Mouse (Mus musculus): Measurements from ENCODE around the gene Snx18. TPM values are rescaled to one million over a fixed set of nuclear protein-coding genes. Genes with fewer than 3 reads are reported as not detected.
A peak's percentile ranks its signal among the peaks of the same experiment; 100 is the strongest.

The Snx18 gene
- polyA plus RNA-seq, 2 experiments from 2014 or later = 12.1 to 12.4 TPM

DNA sequence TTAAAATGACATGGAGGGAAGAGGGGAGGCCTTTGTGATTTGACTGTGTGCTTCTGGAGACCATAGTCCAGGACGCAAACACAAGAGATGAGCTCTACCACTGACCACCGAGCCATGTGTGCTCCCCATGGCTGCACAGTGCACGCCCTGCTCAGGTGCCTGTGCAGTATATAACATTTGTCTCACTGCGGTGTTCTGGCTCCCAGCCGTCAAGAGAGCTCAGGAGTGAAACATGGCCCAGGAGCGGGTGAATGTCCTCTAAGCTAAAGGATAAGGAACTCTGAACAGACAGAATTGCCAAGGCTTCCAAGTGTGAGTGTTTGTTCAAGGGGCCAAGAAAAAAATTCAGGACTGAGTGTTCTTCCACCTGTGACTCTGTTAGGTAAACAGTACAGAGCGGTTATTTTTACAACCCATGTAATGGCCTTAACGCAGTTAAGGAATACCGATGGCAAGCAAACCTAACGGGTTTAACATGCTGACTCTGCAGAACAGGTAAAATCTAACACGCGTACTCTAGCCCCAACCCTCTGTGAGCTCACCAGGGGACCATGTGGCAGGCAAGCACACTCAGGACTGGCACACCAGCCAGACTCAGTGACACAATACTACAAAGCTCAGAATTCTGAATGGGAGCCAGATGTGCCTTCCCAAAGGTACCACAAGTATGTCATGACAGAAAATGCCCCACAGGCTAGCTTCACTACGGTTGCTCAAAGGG, 21.4 kb downstream of the Snx18 start:
- ATAC-seq = no peak

DNA sequence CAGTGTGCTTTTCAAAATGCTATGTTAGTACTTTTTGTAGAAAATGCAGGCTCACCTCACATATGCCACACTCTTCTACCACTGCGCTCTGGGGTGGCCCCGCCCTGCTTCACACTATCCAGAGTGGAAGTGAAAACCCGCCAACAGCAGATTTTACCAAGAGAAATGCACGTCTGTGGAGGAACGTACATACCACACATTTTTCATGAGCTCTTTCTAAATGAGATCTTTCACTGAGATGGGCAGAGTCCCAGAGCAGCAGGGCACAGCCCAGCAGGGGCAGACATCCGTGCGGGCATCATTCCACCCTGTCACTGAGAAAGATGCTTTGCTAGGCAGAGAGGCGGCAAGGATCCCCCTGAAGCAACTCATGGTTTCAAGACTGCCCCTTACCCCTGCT, 22.4 kb downstream of the Snx18 start:
- ATAC-seq = no peak

DNA sequence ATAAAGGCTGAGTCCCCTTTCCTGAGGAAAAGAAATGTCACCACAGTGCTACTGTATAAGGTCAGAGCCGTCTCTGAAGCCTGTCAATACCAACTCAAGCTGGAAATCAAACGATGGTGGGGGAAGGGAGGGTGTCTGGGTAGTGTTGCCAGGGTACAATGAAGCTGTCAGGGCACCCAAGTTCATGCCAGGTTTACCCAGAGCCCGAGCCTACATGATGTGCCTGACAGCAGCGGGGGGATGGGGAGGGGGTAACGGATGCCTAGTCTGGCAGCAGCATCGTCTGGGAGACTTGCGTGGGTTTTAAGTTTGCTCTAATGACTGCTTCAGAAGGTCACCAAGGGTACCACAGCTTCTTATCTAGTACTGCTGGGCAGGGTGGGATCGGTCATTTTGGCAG, 23.1 kb downstream of the Snx18 start:
- ATAC-seq = peak; percentile 20

DNA sequence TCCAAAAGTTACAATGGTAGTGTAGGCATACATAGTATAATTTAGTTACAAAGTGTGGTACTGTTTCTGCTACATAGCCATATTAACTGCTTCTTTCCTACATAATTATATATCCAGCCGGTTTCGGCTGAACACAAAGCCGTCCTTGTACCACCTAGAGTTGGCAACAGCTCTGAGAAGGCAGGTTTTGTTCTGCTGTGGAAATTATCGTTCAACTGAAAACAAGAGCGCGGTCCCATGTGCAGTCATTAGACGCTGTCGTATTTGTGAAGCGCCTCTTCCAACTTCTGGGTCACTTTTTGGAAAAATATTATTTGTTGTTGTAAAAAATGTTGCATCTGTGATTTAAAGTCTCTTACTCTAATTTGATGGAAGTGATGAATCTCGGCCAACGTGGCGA, 24.0 kb downstream of the Snx18 start:
- ATAC-seq = no peak

DNA sequence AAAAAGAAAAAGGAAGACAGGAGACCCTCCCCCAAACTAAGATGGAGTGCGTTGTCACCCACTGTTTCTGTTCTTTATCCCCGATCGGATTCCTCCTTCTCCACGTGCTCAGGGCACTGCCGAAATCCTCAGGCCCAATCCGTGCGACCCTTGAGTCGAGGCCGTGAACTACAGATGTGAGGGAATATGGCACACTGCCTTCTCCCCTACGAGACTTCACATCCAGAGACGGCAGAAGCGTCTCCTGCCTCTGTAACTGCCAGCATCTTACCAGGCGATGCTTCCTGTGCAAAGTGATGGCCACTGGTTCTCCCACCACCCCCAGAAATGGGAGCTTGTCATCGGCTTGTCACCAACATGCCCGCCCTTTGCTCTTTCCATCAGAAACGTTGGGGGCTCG, 24.7 kb downstream of the Snx18 start:
- no peak for ATAC-seq

DNA sequence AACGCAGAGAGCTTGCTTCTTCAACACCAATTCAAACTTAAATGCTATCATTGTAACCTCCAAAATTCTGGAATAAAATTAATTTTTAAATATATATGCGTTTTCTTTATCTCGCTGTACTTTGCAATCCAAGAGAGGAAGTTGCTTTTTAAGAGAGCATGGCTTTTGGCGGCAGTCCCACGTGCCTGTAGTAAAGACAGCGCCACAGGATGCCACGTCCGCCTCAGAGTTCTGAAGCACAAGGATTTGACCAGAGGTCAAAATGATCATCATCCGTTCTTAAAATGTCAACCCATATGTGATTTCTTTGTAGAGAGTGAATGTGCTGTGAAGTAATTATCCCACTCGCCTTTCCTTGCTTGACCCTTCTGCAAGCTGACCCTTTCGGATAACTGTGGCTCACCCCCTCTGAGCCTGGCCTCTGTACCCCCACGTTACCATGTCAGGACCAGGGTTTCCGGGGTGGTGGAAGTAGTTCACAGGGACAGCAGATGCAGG, 25.6 kb downstream of the Snx18 start:
- ATAC-seq = no peak

DNA sequence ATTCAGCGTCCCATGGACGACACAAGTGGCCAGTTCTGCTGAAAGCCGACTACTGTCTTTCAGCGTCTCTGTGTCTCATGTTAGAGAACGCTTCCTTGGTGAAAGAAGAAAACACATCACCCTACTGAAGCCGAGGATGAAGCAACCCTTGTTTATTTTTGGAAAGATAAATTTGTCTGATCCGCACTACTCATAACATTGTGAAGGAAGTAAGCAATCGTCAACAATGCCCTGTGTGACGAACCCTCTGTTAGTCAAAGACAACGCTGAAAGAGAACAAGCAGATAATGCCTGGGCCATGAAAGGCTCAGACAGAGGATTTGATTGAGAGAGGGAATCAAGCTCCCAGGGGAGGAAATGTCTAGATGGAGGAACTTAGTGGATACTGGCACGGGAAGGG, 27.0 kb downstream of the Snx18 start:
- ATAC-seq = no peak

DNA sequence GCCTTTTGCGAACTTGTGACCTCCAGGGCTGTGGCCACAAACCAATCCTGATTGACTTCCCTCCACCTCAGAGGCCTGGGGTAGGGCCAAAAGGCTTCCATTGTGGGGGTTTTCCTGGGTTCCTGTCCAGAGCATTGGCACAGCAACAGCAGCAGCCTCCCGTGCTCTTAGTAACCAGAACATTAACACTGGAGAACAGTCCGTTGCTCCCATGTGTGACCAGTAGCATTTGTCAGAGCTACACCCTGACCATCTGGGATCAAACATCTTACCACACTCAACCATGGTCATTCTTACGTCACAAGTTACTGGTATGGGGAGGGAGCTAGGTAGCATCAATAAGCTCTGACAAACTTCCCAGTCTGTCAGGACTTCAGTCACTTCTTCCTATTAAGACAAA, 28.1 kb downstream of the Snx18 start:
- ATAC-seq = no peak

DNA sequence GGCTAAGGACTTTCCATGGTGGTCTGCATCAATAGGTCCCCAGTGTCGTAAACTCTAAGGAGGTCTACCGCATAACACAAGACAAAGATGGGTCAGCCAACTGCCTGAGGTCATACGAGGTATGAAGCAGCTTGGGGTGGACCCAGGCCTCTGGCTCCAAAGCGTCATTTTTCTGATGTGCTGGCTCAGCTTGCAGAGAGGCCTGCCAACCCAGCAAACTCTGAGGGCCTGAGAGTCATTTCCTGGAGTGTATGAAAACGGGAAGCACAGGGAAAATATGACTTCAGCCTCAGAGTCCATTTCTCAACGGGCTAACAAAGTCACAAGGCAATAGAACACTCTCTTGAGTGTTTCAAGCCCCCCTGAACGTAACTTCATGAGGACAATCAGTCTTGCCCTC, 28.9 kb downstream of the Snx18 start:
- no peak for ATAC-seq

DNA sequence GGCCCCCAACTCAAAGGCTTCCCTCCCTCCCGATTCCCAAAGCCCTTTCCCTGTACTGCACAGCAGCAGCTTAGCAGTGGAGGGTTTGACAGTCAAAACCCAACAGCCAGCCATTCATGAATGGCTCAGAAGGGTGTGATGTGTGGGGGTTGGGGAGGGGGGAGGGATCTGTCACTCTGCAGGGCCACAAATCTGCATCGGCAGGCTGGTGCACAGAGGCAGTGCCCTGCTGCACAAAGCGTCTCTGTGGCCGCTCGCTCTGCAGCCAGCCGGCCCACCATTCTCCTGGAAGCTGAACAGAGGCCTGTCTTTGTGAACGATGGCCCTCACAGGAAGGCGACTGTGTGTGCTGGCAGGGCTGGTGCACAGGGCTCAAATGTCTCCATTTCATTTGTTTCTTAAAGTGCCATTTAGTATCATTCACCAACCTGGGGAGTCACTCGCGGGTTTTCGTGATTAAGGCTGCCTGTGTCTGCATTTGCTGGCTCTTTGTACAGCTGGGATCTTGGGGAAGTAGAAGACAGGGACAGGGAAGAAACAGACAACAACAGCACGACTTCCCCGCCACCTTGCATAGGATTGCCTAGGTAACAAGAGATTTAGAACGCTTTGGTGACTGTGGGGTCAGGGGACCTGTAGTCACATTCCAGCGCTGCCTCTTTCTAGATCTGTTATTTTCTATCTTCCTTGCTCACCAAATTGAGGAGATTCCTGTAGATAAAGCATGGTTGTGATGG, 31.0 kb downstream of the Snx18 start:
- no peak for ATAC-seq

DNA sequence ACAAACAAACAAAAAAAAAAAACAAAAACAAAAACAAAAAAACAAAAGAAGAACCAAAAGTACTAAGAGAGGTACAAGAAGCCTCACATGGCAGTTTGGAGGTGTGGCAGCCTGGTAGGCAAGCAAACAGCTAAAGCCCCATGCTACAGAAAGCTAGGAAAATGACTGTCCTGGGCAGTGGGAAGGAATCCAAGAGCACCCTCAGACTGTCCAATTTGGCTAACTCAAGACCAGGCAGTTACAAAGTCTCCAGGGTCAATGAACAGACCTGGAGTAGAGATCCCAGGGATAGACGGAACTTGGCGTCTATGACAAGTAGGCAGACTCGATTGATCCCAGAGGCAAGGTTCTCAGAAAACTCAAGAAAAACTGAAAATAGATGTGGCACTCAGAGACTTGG, 32.8 kb downstream of the Snx18 start:
- no peak for ATAC-seq

DNA sequence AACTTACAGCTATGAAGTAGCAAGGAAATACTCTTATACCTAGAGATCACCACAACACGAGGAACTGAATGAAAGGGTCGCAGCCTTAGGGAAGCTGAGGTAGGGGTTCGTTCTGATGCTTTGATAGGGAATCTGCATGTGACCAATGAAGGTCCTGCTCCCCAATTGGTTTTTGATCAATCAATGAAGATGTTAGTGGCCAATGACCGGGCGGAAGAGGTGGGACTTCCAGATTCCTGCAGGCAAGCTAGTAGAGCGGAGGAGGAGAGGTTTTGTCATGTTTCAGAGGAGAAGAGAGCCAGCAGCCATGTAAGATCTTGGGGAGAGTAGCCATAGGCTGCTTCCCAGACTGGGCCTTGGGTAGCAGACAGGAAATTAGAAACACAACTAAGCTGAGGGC, 33.9 kb downstream of the Snx18 start:
- no peak for ATAC-seq

DNA sequence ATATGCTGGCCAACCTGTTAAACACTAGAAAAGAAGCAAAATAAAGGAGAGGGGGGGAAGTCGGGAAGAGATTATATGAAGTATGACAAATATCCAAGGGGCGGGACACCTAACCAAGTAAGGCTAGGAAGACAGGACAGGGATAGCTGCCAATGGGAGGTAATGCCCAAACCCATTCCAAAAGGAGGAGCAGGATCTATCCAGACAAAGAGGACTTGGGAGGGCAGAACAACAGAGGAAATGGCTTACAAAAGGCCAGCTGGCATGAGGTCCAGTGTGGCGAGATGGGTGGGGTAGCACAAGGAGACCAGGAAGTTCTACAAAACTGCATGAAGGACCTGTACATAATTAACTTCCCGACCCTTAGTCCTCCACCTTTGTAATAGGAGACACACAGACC, 34.8 kb downstream of the Snx18 start:
- ATAC-seq = no peak

DNA sequence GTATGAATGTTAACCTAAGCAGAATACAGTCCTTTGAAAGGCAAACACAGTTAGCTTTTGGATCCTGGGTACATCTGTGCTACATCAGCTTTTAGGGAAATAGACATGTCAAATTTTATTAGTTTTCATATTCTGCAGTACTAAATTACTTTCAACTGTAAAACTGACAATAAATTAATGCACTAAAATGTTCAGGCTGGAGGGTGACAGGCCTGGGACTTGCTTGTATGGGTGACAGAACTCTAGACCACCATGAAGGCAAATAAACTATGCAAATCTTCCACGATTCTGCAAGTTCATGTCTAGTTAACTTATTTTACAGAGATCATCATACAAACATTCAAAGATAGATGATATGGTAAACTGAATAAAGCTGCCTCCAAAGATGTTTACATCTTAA, 36.3 kb downstream of the Snx18 start:
- ATAC-seq = no peak

DNA sequence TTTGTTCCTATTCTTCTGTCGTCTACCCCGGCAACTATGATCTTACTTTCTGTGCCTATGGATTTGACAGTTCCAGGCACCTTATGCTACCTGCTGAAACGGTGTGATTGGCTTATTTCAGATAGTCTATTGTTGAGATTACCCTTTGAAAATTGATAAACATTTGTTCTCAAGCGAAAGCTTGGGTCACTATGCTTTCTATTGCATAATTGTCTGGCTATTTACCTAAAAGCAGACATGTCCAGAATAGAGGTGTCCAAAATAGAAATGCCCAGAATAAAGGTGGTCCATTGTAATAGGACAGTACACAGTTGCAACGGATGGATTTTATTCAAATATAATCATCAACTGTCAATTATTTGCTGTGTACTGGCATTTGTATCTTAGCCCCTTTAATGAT, 36.9 kb downstream of the Snx18 start:
- no peak for ATAC-seq

DNA sequence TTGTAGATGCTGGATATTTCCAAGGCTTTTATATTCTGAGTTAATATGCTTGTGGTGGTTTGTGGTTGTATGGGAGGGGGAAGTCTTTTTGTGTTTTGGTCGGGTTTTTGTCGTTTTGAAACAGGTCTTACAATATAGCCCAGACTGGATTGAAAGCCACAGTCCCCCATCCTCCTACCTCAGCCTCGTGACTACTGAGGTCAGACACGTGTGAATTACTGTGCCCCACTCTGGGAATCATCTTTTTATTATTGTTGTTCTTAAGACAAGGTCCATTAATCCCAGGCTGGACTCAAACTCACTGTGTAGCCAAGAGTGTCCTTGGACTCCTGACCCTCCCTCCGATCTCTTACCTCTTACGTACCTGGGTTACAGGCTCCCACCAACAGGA, 38.0 kb downstream of the Snx18 start:
- ATAC-seq = peak; percentile 48

DNA sequence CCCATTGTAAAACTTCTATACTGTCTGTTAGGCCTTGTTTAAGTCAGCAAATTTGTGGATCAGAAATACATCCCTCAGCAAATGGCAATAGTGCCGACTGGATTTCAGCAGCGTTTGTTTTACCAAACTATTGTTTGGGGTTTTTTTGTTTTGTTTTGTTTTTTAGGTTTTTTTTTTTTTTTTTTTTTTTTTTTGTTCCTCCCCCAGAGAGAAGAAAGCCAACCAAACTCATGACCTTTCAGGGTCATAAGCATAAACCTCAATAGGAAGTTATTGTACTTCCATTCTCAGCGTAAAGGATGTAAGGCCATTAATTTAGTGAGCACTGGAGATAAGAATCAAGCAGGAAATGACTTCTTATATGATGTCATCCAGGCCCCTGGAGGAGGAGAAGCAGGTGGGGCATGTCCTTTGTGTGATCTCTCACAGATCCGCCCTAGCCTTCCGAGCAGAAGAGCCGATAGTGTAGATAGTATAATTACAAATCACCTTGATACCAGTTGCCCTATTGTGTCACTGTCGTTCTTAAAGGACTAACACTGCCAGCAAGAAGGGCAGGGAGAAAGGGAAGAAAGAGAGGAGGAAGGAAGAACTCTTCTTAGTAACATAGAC, 38.5 kb downstream of the Snx18 start:
- ATAC-seq = peak; percentile 98

DNA sequence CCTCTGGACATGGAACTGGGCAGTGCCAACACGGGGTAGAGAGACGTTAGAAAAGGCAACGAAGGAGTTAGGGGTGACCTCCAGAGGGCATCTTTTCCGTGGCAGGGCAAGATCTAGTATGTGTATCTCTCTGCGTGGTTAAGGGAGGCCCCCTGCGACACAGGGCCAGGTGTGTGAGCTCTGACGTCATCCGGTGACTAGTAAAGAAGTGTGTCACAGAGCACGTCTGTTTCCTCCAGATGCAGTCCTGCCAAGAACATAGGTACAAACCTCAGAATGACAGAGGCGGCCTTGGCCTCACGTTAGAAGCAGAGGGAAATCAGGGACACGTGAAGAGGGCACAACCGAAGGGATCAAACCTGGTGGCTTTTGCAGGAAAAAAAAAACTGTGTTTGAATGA, 44.1 kb downstream of the Snx18 start:
- peak; percentile 72 for ATAC-seq

DNA sequence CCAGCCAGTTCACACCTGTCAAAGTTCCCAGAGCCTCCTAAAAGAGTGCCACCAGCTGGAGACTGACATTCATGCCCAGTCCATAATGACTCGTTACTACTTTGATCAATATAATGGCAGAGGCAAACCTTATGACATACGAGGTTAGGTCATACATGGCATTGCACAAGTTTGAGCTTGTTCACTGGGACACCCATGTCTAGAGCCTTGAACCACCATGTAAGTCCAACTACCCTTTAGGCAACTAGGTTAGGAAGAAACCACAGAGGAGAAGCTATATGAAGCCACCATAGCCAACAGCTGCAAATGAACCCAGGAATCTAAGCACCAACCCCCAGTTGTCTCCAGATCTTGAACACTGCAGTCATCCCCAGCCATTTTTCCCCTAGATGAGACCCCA, 45.0 kb downstream of the Snx18 start:
- no peak for ATAC-seq

DNA sequence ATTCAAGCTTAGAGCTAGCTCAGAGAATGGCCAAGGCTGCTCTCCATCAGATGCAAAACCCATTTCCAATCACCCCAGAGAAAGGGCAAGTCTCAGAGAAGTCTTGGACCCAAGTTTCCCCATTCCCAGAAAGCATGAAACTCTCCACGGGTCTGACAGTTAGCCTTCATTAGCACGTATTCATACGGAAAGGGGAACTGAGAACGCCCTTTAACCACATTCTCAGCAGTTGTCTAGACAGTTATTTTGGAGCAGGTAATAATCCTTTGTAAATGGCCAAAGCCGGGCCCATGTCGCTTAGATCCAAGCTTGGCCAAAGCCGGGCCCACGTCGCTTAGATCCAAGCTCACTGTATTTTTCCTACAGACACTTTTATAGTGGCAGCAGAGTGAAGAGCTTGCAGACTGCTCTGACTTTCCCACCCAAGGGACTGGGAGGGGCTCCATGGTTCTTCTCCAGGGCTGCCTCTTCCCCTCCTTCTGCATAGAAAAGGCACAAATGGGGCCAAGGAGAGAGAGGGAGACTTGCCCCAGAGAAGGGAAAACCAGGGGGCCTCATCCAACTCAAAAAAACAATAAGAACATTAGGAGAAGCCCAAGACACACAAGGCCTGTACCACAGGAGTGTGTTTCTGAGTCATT, 46.2 kb downstream of the Snx18 start:
- ATAC-seq = no peak

DNA sequence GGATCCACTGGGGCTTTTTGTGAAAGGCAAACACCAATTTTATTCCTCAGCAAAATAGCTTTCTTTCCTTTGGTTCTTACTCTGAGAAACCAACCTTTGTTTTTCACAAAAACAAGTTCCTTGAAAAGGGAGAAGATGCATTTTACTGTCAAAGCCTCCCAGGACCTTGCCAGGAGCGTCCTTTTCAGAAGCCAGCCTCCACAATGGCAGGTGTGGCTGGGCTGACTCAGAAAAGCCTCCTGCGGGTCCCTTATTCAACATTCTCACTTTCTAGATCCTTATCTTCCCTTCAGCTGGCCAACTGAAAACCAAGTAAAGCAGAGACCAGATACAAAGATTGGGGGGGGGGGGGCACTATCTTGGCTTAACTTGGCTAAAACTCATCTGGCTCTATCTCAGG, 48.8 kb downstream of the Snx18 start:
- ATAC-seq = no peak

DNA sequence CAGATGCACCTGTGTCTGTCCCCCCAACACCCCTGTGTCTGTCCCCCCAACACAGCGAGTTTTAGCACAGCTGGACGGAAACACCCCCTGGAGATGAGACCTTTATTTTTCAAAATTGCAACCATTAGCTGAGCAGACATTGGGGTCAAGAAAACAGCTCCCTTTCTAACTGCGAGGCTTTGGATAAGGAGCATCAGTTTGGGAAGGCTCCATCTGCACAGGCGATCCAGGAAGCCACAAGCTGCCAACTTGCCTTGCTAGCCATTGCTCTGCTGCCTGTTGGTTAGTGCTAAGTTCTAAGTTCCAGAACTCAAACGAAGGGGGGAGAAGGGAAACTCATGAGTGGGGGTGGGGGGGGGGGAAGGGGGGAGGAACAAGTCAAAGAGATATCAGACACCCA, 51.4 kb downstream of the Snx18 start:
- no peak for ATAC-seq

DNA sequence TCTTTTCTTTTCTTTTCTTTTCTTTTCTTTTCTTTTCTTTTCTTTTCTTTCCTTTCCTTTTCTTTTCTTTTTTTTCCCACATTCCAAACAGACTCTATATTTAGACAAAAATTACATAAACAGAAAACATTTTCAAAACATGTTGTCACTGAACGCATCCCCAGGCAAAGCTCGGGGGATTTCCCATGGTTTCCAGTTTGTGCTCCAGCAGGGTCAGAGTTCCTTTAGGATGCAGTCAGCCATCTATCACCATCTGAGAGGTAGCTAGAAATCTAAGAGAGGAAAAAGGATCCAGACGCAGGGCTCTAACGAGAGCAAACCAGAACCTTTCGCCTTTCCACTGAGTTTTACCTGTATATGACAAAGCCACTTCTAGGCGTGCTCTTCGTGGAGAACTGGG, 52.0 kb downstream of the Snx18 start:
- ATAC-seq = no peak

DNA sequence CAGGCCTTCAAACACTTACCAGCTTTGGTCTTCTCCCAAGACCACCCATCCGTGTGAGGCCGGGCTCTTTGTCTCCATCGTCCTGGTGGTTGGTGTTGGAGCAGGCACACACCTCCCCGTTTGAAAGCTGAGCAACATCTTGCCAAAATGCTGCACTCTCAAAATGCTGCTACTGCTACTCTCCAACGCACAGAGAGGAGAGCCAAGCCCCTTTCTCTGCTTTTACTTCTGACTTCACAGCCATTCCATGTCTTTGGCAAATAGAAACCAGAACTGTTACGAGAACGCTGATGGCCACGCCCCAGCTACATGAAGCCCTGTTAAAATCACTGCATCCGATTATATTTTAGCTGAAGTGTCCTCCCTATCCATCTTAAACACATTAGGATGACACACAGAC, 58.7 kb downstream of the Snx18 start:
- ATAC-seq = no peak
